Mouse (Mus musculus): ENCODE measurements around the gene Kdm3a. TPM values are rescaled to one million over a fixed set of nuclear protein-coding genes. Genes with fewer than 3 reads are reported as not detected.

The Kdm3a gene
- polyA plus RNA-seq, 1 experiment from 2014 or later = 14.1 TPM

DNA sequence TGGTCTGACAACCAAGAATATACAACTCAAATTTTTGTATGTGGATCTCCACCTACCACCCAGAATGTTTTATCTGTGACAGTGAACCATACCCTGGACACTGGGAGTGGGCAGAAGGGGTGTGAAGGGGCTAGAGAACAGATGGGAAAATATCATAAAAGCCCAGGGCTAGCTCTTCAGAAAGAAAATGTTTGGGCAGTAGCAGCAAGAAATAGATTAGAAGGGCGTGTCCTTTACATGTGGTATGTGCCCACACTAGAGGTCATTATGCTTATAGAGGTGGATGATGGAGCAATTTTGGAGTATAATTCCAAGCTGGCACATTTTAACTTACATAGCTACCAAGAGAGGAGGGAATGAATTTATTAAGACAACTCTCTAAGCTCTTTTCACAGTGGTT lies 57.4 kb downstream of the Kdm3a start:
- Histone ChIP-seq H3K9me3 (ENCODE audit: control insufficient read depth, low read length) (no peaks in the 10 kb centered on the region), H3K9ac (ENCODE audit: low read length) (no peak overlapping the region), H3K4me3 (ENCODE audit: low read depth, low read length) (no peak overlapping the region), H3K27me3 (ENCODE audit: control insufficient read depth, insufficient read depth, low read length) (no peaks in the 10 kb centered on the region), H3K36me3 (ENCODE audit: control insufficient read depth, insufficient read depth, low read length) (peaks cover 10% of the 10 kb centered on the region), H3K4me1 (replicated peaks; ENCODE audit: control insufficient read depth, insufficient read depth) (no peaks in the 10 kb centered on the region), H3K27ac (replicated peaks) (no peak overlapping the region), H3K4me2 (replicated peaks; ENCODE audit: low read depth) (no peak overlapping the region)
- DNase-seq (ENCODE audit: low spot score) (no peak), ATAC-seq (ENCODE audit: low FRiP score, low TSS enrichment) (no peak)
- 91% methylated on average over 1 of the region's 1 CpGs for WGBS
- TF ChIP-seq CTCF (IDR thresholded peaks at IDR 0.05; ENCODE audit: low read depth) (no peak), EP300 (optimal IDR thresholded peaks at IDR 0.05) (no peak)

DNA sequence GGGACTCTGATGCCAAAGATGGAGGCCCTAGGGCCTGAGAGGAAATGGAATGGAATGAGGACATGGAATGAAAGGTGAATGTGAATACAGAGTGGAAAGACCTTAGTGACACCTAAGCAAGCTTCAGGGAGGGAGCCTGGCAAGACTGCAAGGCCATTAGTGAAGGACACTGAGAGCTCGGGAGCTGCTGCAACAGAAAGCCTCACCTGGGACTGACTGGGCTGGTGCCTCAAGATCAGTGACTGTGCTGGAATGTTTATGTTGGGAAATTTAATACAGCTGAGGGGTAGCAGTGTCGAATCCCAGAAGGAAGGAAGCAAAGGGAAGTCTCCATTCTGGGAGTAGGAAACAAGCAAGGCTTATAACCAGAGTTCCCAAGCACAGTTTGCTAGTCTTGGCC lies 63.8 kb downstream of the Kdm3a start:
- no peak overlapping the region for H3K4me3 ChIP-seq (ENCODE audit: low read depth, low read length)
- H3K36me3 ChIP-seq (ENCODE audit: control insufficient read depth, insufficient read depth, low read length) = peaks cover 3% of the 10 kb centered on the region
- H3K9me3 ChIP-seq (ENCODE audit: control insufficient read depth, low read length) = no peaks in the 10 kb centered on the region
- H3K4me2 ChIP-seq (replicated peaks; ENCODE audit: low read depth) = no peak overlapping the region
- no peak overlapping the region for H3K9ac ChIP-seq (ENCODE audit: low read length)
- ATAC-seq (ENCODE audit: low FRiP score, low TSS enrichment) = no peak
- no peak for TF ChIP-seq CTCF (IDR thresholded peaks at IDR 0.05; ENCODE audit: low read depth)
- TF ChIP-seq EP300 (optimal IDR thresholded peaks at IDR 0.05) = no peak
- H3K27ac ChIP-seq (replicated peaks) = no peak overlapping the region
- 44% methylated on average over 2 of the region's 2 CpGs for WGBS
- H3K27me3 ChIP-seq (ENCODE audit: control insufficient read depth, insufficient read depth, low read length) = no peaks in the 10 kb centered on the region
- DNase-seq (ENCODE audit: low spot score) = no peak
- H3K4me1 ChIP-seq (replicated peaks; ENCODE audit: control insufficient read depth, insufficient read depth) = no peaks in the 10 kb centered on the region

DNA sequence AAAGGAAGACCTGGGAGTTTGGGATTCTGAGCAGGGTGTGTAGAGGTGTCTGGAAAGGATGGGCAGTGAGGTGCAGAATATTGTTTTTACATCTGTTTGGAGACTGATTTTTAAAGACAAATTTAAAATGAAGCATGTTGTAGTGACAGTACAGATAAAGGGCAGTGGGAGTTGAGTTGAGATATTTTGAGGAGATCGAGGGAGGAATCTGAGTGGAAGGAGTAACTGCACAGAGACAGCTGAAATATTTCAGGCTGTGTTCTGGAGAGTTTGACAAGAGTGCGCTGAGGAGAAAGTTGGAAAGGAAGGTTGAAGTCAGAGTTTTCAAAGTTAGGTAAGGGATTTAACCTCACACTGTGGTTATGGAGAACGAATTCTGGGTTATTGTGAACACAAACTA lies 64.2 kb downstream of the Kdm3a start:
- peaks cover 3% of the 10 kb centered on the region for H3K36me3 ChIP-seq (ENCODE audit: control insufficient read depth, insufficient read depth, low read length)
- H3K4me1 ChIP-seq (replicated peaks; ENCODE audit: control insufficient read depth, insufficient read depth) = no peaks in the 10 kb centered on the region
- H3K9ac ChIP-seq (ENCODE audit: low read length) = no peak overlapping the region
- no peak overlapping the region for H3K27ac ChIP-seq (replicated peaks)
- DNase-seq (ENCODE audit: low spot score) (no peak), ATAC-seq (ENCODE audit: low FRiP score, low TSS enrichment) (no peak)
- 65% methylated on average over 3 of the region's 3 CpGs for WGBS
- no peaks in the 10 kb centered on the region for H3K27me3 ChIP-seq (ENCODE audit: control insufficient read depth, insufficient read depth, low read length)
- H3K4me2 ChIP-seq (replicated peaks; ENCODE audit: low read depth) = no peak overlapping the region
- no peaks in the 10 kb centered on the region for H3K9me3 ChIP-seq (ENCODE audit: control insufficient read depth, low read length)
- H3K4me3 ChIP-seq (ENCODE audit: low read depth, low read length) = no peak overlapping the region
- no peak for TF ChIP-seq EP300 (optimal IDR thresholded peaks at IDR 0.05)
- no peak for TF ChIP-seq CTCF (IDR thresholded peaks at IDR 0.05; ENCODE audit: low read depth)

DNA sequence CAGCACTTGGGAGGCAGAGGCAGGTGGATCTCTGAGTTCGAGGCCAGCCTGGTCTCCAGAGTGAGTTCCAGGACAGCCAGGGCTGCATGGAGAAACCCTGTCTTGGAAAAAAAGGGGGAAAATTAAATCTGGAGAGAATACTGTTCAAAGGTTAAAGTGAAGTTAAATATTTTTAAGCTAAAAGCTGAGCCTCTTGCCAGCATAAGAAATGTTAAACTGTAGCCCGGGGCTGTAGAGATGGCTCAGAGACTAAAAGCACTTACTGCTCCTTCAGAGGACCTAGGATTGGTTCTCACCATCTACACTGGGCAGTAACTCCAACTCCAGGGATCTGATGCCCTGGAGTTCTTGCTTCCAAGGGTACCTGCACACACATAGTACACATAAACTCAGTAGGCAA lies 76.0 kb downstream of the Kdm3a start:
- H3K27ac ChIP-seq (replicated peaks) = no peak overlapping the region
- H3K4me2 ChIP-seq (replicated peaks; ENCODE audit: low read depth) = no peak overlapping the region
- no peak for TF ChIP-seq EP300 (optimal IDR thresholded peaks at IDR 0.05)
- no peak for TF ChIP-seq CTCF (IDR thresholded peaks at IDR 0.05; ENCODE audit: low read depth)
- H3K4me1 ChIP-seq (replicated peaks; ENCODE audit: control insufficient read depth, insufficient read depth) = no peaks in the 10 kb centered on the region
- no peaks in the 10 kb centered on the region for H3K9me3 ChIP-seq (ENCODE audit: control insufficient read depth, low read length)
- H3K36me3 ChIP-seq (ENCODE audit: control insufficient read depth, insufficient read depth, low read length) = no peaks in the 10 kb centered on the region
- 90% methylated on average over 2 of the region's 2 CpGs for WGBS
- no peaks in the 10 kb centered on the region for H3K27me3 ChIP-seq (ENCODE audit: control insufficient read depth, insufficient read depth, low read length)
- no peak overlapping the region for H3K9ac ChIP-seq (ENCODE audit: low read length)
- ATAC-seq (ENCODE audit: low FRiP score, low TSS enrichment) (no peak), DNase-seq (ENCODE audit: low spot score) (no peak)
- no peak overlapping the region for H3K4me3 ChIP-seq (ENCODE audit: low read depth, low read length)

DNA sequence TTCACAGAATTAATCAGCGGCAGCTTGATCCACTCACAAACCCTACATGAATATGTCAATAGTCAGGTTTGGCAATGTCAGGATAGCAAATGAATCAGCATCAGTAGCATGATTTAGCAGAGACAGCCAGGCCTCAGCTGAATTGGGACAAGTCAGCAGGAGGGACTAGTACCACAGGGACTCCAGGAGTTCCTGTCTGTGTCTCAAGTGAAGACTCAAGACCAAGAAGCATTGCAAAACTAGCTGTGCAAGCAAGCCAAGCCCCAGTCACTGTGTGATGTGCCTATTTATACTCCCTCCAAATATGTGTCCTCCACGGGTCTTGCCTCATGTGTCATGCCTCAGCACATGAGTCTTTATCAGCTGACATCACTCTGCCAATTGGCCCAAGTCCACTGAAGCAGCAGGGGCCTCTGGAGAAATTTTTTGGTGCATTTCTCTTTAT lies 77.3 kb downstream of the Kdm3a start:
- no peak overlapping the region for H3K4me2 ChIP-seq (replicated peaks; ENCODE audit: low read depth)
- no peaks in the 10 kb centered on the region for H3K4me1 ChIP-seq (replicated peaks; ENCODE audit: control insufficient read depth, insufficient read depth)
- DNase-seq (ENCODE audit: low spot score) = no peak
- H3K36me3 ChIP-seq (ENCODE audit: control insufficient read depth, insufficient read depth, low read length) = no peaks in the 10 kb centered on the region
- TF ChIP-seq CTCF (IDR thresholded peaks at IDR 0.05; ENCODE audit: low read depth) (no peak), EP300 (optimal IDR thresholded peaks at IDR 0.05) (no peak)
- H3K27ac ChIP-seq (replicated peaks) = no peak overlapping the region
- H3K9me3 ChIP-seq (ENCODE audit: control insufficient read depth, low read length) = no peaks in the 10 kb centered on the region
- H3K27me3 ChIP-seq (ENCODE audit: control insufficient read depth, insufficient read depth, low read length) = no peaks in the 10 kb centered on the region
- WGBS = 65% methylated on average over 2 of the region's 2 CpGs
- no peak overlapping the region for H3K9ac ChIP-seq (ENCODE audit: low read length)
- ATAC-seq (ENCODE audit: low FRiP score, low TSS enrichment) = no peak
- H3K4me3 ChIP-seq (ENCODE audit: low read depth, low read length) = no peak overlapping the region

DNA sequence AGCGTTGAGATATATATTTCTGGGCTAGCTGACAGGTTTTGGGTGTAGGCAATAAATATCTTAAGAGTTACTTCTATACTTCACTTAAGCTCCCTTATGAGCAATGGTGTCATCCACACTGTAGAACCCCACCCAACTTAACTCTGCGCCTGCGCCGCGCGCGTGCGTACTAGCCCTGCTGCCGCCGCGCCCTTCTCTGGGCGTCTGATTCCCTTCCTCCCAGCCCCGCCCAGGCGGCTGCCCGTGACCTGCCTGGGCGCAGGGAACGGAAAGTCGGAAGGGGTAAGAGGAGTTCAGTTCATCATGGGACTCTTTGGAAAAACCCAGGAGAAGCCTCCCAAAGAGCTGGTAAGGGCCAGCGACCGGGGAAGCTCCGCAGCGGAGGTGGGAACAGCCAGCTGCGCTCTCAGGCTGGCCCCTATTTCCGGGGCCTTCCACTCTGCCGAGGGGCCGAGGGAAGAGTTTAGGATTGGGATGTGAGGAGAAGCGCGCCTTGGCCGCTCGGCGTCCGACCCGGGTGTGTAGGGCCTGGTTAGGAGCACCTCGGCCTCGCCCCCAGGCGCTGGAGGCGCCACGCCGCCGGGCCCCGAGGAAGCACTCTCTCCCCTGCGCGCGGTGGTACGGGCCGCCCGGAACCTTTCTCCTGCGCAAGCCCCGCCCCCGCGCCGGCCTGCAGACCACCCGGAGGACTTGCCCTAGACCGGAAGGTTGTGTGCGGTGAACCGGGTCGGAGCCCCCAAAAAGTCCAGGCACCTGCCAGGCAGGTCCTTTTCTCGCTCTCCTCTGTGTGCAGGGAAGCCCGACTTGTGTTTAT lies 88.9 kb downstream of the Kdm3a start, which contains the start of gene Chmp3:
Chmp3 (plus strand) TSS at position 112 of the 814 bp plus-strand sequence.
- H3K27ac ChIP-seq (replicated peaks) = peak within 1 kb of the TSS; percentile 100
- ATAC-seq (ENCODE audit: low FRiP score, low TSS enrichment) (peak; percentile 99), DNase-seq (ENCODE audit: low spot score) (peak; percentile 97)
- 0 out of 2 replicates have a peak, but pooled peaks cover 2% of the 10 kb centered on the region for H3K4me1 ChIP-seq (replicated peaks; ENCODE audit: control insufficient read depth, insufficient read depth)
- peak within 1 kb of the TSS; percentile 98 for H3K9ac ChIP-seq (ENCODE audit: low read length)
- peak within 1 kb of the TSS; percentile 62 for H3K4me2 ChIP-seq (replicated peaks; ENCODE audit: low read depth)
- H3K4me3 ChIP-seq (ENCODE audit: low read depth, low read length) = peak within 1 kb of the TSS; percentile 93
- H3K36me3 ChIP-seq (ENCODE audit: control insufficient read depth, insufficient read depth, low read length) = 0 out of 2 replicates have a peak, but pooled peaks cover 2% of the 10 kb centered on the region
- H3K27me3 ChIP-seq (ENCODE audit: control insufficient read depth, insufficient read depth, low read length) = no peaks in the 10 kb centered on the region
- H3K9me3 ChIP-seq (ENCODE audit: control insufficient read depth, low read length) = no peaks in the 10 kb centered on the region
- WGBS = under 1% methylated on average over 55 of the region's 59 CpGs
- 0 out of 2 replicates have a peak, but pooled peaks have one; percentile 1 for TF ChIP-seq CTCF (IDR thresholded peaks at IDR 0.05; ENCODE audit: low read depth)
- TF ChIP-seq EP300 (optimal IDR thresholded peaks at IDR 0.05) = peak; percentile 83

Other genes with a start within 250 kb of the Kdm3a start
- 11.3 and 13.5 TPM in 2 replicates for gene Rmnd5a, start 192.4 kb downstream of the Kdm3a start, polyA plus RNA-seq (2015; fragmentation: Nextera tagmentation; extraction: Ambion mirVana)
- 25.4 and 25.9 TPM in 2 replicates for gene Rnf103, start 139.1 kb downstream of the Kdm3a start, polyA plus RNA-seq (2015; fragmentation: Nextera tagmentation; extraction: Ambion mirVana)
- 88.5 and 91.4 TPM in 2 replicates for gene Chmp3, start 89.2 kb downstream of the Kdm3a start, polyA plus RNA-seq (2015; fragmentation: Nextera tagmentation; extraction: Ambion mirVana)
- gene Reep1, start 74.6 kb upstream of the Kdm3a start, polyA plus RNA-seq (2015; fragmentation: Nextera tagmentation; extraction: Ambion mirVana) = 6.7 and 7.5 TPM in 2 replicates
- gene Mrpl35, start 194.0 kb upstream of the Kdm3a start, polyA plus RNA-seq (2015; fragmentation: Nextera tagmentation; extraction: Ambion mirVana) = 61.4 and 65.2 TPM in 2 replicates
- 132 and 140 TPM in 2 replicates for gene Immt, start 198.3 kb upstream of the Kdm3a start, polyA plus RNA-seq (2015; fragmentation: Nextera tagmentation; extraction: Ambion mirVana)

Measured in stomach, postnatal 0 days (tissue).